Mouse (Mus musculus): ENCODE measurements around the gene Pde7b. TPM values are rescaled to one million over a fixed set of nuclear protein-coding genes. Genes with fewer than 3 reads are reported as not detected.

The Pde7b gene
- polyA plus RNA-seq, 1 experiment from 2014 or later: 4.3 TPM

- H3K36me3 ChIP-seq (replicated peaks; ENCODE audit: control insufficient read depth, insufficient read depth, low read depth, low read length): no peaks in the 10 kb centered on the region
- DNase-seq (ENCODE audit: low spot score) (no peak), ATAC-seq (replicated peaks; ENCODE audit: insufficient number of reproducible peaks, low FRiP score, low TSS enrichment, low read depth) (no peak)
- H3K27me3 ChIP-seq (ENCODE audit: control insufficient read depth, insufficient read depth, low read length): no peaks in the 10 kb centered on the region
- WGBS: 86% methylated on average over 9 of the region's 9 CpGs
- no peaks in the 10 kb centered on the region for H3K9me3 ChIP-seq (replicated peaks; ENCODE audit: control insufficient read depth, low read length)
- no peak overlapping the region for H3K4me3 ChIP-seq (ENCODE audit: low read depth, low read length)
- no peak overlapping the region for H3K27ac ChIP-seq (replicated peaks; ENCODE audit: low read depth, low read length)
- no peak overlapping the region for H3K4me2 ChIP-seq (ENCODE audit: low read depth, low read length)
- no peak overlapping the region for H3K9ac ChIP-seq (replicated peaks; ENCODE audit: low read length)
- H3K4me1 ChIP-seq (ENCODE audit: control insufficient read depth, insufficient read depth, low read length): no peaks in the 10 kb centered on the region
Measured at GRCm38 (mm10) chr10:20377621-20378020, 347.3 kb downstream of the Pde7b start.

DNA sequence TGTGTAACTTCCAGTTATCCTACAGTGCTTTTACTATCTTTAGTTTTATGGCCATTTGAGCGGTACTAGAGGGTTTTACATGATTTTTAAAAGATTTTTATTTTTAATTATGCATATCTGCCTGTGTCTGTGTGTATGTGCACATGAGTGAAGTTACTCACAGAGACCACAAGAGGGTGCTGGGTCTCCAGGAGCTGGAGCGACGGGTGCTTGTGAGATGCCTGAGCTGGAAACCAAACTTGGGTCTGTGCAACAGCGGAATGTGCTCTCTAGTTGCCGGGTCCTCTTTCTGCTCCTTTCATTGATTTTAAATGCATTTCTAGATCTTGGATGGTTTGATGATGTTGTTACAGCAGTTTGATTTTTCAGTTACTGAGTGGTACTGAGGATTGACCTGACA is 352.8 kb downstream of the Pde7b start:
- H3K9ac ChIP-seq (replicated peaks; ENCODE audit: low read length): no peak overlapping the region
- no peaks in the 10 kb centered on the region for H3K9me3 ChIP-seq (replicated peaks; ENCODE audit: control insufficient read depth, low read length)
- WGBS: 91% methylated on average over 5 of the region's 5 CpGs
- H3K36me3 ChIP-seq (replicated peaks; ENCODE audit: control insufficient read depth, insufficient read depth, low read depth, low read length): no peaks in the 10 kb centered on the region
- ATAC-seq (replicated peaks; ENCODE audit: insufficient number of reproducible peaks, low FRiP score, low TSS enrichment, low read depth) (no peak), DNase-seq (ENCODE audit: low spot score) (no peak)
- H3K27ac ChIP-seq (replicated peaks; ENCODE audit: low read depth, low read length): no peak overlapping the region
- H3K4me2 ChIP-seq (ENCODE audit: low read depth, low read length): no peak overlapping the region
- no peaks in the 10 kb centered on the region for H3K4me1 ChIP-seq (ENCODE audit: control insufficient read depth, insufficient read depth, low read length)
- H3K4me3 ChIP-seq (ENCODE audit: low read depth, low read length): no peak overlapping the region
- H3K27me3 ChIP-seq (ENCODE audit: control insufficient read depth, insufficient read depth, low read length): no peaks in the 10 kb centered on the region

DNA sequence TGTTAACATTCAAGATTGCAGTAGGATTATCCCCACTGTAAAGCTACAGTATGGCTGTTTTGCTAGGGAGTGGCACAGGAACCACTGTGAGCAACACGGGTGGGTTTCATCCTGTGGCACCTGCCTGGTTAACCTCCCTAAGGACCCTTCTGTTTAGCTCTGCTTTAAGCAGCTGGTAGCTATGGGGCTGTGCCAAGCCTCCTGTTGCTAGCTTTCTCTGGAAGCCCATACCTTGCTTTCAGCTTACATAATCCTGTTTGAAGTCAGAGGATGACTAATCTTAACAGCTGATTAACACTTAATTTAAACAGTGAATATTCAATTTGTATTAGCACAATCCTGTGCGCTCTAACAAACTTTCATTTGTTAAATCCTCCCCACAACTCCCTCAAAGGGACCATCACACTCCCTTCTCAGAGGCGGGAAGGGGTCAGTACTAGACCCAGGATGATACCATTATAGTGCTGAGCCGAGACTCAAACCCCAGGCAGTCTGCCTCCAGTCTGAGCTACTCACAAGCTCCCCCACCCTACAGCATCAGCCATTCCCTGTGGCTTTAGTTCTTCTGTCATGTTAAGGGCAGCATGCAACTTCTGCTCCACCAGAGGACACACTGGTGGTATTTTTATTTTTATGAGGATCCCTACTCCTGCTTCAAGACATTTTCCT is 362.3 kb downstream of the Pde7b start:
- no peak overlapping the region for H3K4me2 ChIP-seq (ENCODE audit: low read depth, low read length)
- no peaks in the 10 kb centered on the region for H3K9me3 ChIP-seq (replicated peaks; ENCODE audit: control insufficient read depth, low read length)
- no peaks in the 10 kb centered on the region for H3K36me3 ChIP-seq (replicated peaks; ENCODE audit: control insufficient read depth, insufficient read depth, low read depth, low read length)
- DNase-seq (ENCODE audit: low spot score) (no peak), ATAC-seq (replicated peaks; ENCODE audit: insufficient number of reproducible peaks, low FRiP score, low TSS enrichment, low read depth) (no peak)
- WGBS: 76% methylated on average over 4 of the region's 4 CpGs
- no peak overlapping the region for H3K4me3 ChIP-seq (ENCODE audit: low read depth, low read length)
- H3K27me3 ChIP-seq (ENCODE audit: control insufficient read depth, insufficient read depth, low read length): no peaks in the 10 kb centered on the region
- H3K4me1 ChIP-seq (ENCODE audit: control insufficient read depth, insufficient read depth, low read length): no peaks in the 10 kb centered on the region
- H3K9ac ChIP-seq (replicated peaks; ENCODE audit: low read length): no peak overlapping the region
- H3K27ac ChIP-seq (replicated peaks; ENCODE audit: low read depth, low read length): no peak overlapping the region

- no peak for ATAC-seq (replicated peaks; ENCODE audit: insufficient number of reproducible peaks, low FRiP score, low TSS enrichment, low read depth)
- DNase-seq (ENCODE audit: low spot score): peak; percentile 64
- no peaks in the 10 kb centered on the region for H3K27me3 ChIP-seq (ENCODE audit: control insufficient read depth, insufficient read depth, low read length)
- no peak overlapping the region for H3K27ac ChIP-seq (replicated peaks; ENCODE audit: low read depth, low read length)
- H3K4me2 ChIP-seq (ENCODE audit: low read depth, low read length): no peak overlapping the region
- no peaks in the 10 kb centered on the region for H3K9me3 ChIP-seq (replicated peaks; ENCODE audit: control insufficient read depth, low read length)
- no peaks in the 10 kb centered on the region for H3K4me1 ChIP-seq (ENCODE audit: control insufficient read depth, insufficient read depth, low read length)
- H3K9ac ChIP-seq (replicated peaks; ENCODE audit: low read length): no peak overlapping the region
- H3K4me3 ChIP-seq (ENCODE audit: low read depth, low read length): no peak overlapping the region
- H3K36me3 ChIP-seq (replicated peaks; ENCODE audit: control insufficient read depth, insufficient read depth, low read depth, low read length): no peaks in the 10 kb centered on the region
- 65% methylated on average over 10 of the region's 10 CpGs for WGBS
Measured at GRCm38 (mm10) chr10:20361542-20362449, 363.1 kb downstream of the Pde7b start.

GRCm38 (mm10) chr10:20348894-20349293 is 376.0 kb downstream of the Pde7b start:
- Histone ChIP-seq H3K9ac (replicated peaks; ENCODE audit: low read length) (no peak overlapping the region), H3K36me3 (replicated peaks; ENCODE audit: control insufficient read depth, insufficient read depth, low read depth, low read length) (peaks cover 3% of the 10 kb centered on the region; the same call in 1 of the 2 replicates), H3K4me3 (ENCODE audit: low read depth, low read length) (no peak overlapping the region), H3K9me3 (replicated peaks; ENCODE audit: control insufficient read depth, low read length) (no peaks in the 10 kb centered on the region), H3K27me3 (ENCODE audit: control insufficient read depth, insufficient read depth, low read length) (no peaks in the 10 kb centered on the region), H3K4me2 (ENCODE audit: low read depth, low read length) (no peak overlapping the region), H3K4me1 (ENCODE audit: control insufficient read depth, insufficient read depth, low read length) (no peaks in the 10 kb centered on the region), H3K27ac (replicated peaks; ENCODE audit: low read depth, low read length) (no peak overlapping the region)
- ATAC-seq (replicated peaks; ENCODE audit: insufficient number of reproducible peaks, low FRiP score, low TSS enrichment, low read depth) (no peak), DNase-seq (ENCODE audit: low spot score) (no peak)
- 90% methylated on average over 2 of the region's 2 CpGs for WGBS

Other genes starting within 250 kb of the Pde7b start
- 17.5 and 18.4 TPM in 2 replicates for gene Ahi1, start 227.5 kb upstream of the Pde7b start, polyA plus RNA-seq (2014; fragmentation: Nextera tagmentation; extraction: Ambion mirVana)